Mouse (Mus musculus) kidney, adult 2 months (tissue): ENCODE data around the gene Ext2.

Source experiments
- CTCF ChIP-seq: fragments of 200-500 bp; conservative IDR thresholded peaks from 2 replicates; pipeline ENCODE4 v1.5.1; 2011; ENCODE audit warnings: low read depth, mild to moderate bottlenecking, control low read depth, low read length, moderate library complexity, mixed read lengths; ENCODE audit not compliant: insufficient read depth, insufficient read length
- POLR2A ChIP-seq: fragments of 200-500 bp; IDR thresholded peaks from one replicate; pipeline ENCODE4 v1.6.1; 2011; ENCODE audit warnings: low read depth, low read length, control low read depth

- TF ChIP-seq CTCF (no peak), POLR2A (no peak)
Observed at GRCm38 (mm10) chr2:93759173-93759572, 63.2 kb downstream of the Ext2 start.
